Mouse (Mus musculus) lung, postnatal 0 days (tissue): ENCODE measurements around the gene Mtmr12.

Experiments
- CTCF ChIP-seq: IDR thresholded peaks from 2 replicates; pipeline ENCODE4 v1.5.1; 2016; ENCODE audit warnings: antibody characterized with exemption, mild to moderate bottlenecking
- EP300 ChIP-seq: IDR thresholded peaks from 2 replicates; pipeline ENCODE4 v1.6.1; 2016; ENCODE audit warnings: antibody characterized with exemption, mild to moderate bottlenecking, control low read depth

DNA sequence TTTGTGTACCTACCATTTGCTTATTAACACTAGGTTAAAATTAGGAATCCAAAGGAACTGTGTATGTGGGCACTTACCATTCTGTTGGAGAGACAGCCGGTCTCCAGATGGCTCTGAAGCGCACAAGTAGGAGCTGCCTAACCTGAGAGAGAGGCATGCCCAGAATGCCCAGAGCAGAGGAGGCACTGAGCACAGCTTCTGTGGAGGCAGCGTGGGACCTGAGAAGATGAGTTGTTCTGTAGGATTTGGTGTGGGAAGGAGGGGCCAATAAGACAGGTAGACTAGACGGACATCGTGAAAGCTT lies 10.5 kb downstream of the Mtmr12 start:
- TF ChIP-seq CTCF (no peak), EP300 (no peak)
